Mouse (Mus musculus): ENCODE results near the gene Ccdc42.
A peak's percentile ranks its signal among the peaks of the same experiment; 100 is the strongest.

The Ccdc42 gene

DNA sequence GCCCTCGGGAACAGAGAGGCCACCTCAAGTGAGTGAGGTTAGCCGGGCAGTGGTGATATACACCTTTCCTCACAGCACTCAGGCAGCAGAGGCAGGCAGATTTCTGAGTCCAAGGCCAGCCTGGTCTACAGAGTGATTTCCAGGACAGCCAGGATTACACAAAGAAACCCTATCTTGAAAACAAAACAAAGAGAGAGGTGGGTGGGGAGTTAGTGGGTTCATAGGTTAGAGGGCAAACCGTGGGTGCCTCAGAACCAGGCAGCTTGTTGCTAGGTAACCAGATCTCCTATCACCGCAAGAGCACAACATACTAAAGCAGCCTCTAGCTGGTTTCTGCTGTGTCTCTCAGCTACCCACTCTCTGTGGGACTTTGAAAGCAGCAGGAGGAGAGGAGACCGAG, at the start of gene Ccdc42:
TSS of gene Ccdc42 (plus strand) at position 301 of the 400 bp plus-strand sequence.
- no peak for DNase-seq (ENCODE audit: extremely low spot score, low spot score)

DNA sequence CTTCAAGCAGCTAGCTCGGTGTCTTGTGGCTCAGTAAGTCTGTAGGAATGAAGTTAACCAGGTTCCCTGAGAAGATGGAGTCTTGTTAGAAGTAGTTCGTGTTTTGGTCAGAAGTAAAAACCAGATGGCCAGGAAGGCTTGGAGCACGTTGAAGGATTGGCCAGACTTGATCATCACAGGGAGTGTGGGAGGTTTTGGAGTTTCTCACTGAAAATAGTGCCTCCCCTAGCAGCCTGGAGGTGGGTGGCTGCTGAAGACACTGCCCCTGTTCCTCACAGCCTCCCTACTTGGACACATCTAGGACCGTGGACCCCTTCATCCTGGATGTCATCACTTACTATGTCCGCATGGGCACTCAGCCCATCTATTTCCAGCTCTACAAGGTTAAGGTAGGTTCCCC, 47.2 kb upstream of the Ccdc42 start:
- DNase-seq (ENCODE audit: extremely low spot score, low spot score): no peak

DNA sequence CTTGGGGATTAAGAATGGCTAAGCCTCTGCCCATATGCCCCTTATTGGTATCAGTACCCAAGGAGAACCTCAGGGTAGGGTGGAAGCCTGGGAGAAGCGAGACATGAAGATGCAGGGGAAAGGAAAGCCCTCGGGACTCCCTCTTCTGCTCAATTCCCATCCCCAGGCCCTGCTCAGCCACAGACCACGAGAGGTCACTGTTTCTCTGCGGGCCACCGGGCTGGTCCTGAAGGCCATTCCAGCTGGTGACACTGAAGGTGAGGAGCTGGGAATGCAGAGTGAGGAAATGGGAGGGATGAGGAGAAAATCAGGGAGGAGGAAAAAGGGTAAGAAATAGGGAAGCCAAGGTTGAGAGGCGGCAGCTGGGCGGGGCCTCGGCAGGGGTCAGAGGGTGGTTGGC, 42.3 kb upstream of the Ccdc42 start:
- peak; percentile 40 for DNase-seq (ENCODE audit: extremely low spot score, low spot score)

DNA sequence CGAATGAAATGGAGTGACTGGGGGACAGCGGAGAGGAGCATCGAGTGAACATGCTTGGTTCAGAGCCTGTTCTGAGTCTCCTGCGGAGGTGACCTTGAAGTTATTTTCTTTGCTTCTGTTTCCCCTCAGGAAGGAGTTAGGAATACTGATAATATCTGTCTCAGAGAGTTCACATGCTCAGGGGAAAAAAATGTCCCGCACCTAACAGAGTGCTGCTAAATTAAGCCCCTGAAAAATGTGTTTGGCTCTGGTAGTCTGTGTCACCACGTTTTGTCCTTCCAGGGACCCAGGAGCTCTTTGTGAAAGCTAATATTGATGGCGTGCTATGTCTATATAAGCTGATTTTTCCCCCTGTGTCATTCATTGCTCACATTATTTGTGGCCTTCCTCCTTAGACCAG, 41.6 kb upstream of the Ccdc42 start:
- DNase-seq (ENCODE audit: extremely low spot score, low spot score): no peak

DNA sequence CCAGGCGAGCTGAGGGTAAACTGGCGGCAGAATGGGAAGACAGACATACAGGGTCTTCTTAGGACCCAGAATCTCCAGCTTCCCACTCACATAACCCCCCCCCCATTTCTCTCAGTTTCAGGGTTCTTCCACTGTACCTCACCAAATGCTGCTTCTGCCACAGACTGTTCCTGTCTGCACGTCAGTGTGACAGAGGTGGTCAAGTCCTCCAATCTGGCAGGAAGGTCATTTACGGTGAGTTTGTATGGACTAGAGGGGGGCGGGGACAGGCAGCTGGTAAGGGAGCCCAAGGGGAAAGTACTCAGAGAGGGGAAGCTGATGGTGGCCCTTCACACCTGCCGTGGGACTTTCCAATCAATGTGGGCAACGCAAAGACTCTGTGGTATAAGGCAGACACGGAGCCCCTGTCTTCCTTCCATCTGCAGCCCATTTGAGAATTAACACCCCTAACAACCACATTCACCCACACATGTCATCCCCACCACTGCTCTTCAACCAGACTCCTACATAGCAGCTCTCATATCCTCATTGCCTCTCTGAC, 41.1 kb upstream of the Ccdc42 start:
- no peak for DNase-seq (ENCODE audit: extremely low spot score, low spot score)

DNA sequence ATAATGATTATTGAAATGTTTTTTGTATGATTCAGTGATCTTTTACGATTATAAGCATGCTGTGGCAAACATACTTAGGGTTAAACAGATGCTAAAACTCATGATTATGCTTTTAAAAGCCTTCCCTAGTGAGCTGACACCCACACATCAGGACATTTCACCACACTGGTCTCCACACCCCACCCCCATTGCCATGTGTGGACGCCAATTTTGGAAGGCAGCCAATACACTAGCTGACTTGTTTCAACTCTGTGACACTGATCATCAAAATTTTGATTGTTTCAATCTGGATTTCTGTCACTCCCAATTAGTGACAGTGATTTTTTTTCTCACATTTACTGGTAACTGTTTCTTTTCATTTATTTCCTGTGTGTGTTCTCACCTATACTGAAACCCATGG, 39.3 kb upstream of the Ccdc42 start:
- no peak for DNase-seq (ENCODE audit: extremely low spot score, low spot score)

DNA sequence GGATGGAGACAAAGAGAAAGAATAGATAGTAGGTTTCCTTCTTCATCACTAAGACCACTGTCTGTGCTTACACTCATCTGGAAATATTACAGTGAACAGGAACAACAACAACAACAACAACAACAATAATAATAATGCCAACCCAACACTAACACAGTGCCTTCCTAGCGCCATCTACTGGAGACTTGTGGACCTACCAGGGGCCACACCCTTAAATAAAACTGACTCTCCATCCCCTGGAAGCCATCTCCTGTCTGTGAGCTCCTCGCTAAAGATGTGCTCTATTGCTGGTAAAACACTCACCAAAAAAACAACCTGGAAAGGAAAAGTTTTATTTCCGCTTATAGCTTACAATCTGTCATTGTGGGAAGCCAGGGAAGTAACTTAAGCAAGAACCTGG, 37.2 kb upstream of the Ccdc42 start:
- DNase-seq (ENCODE audit: extremely low spot score, low spot score): no peak

DNA sequence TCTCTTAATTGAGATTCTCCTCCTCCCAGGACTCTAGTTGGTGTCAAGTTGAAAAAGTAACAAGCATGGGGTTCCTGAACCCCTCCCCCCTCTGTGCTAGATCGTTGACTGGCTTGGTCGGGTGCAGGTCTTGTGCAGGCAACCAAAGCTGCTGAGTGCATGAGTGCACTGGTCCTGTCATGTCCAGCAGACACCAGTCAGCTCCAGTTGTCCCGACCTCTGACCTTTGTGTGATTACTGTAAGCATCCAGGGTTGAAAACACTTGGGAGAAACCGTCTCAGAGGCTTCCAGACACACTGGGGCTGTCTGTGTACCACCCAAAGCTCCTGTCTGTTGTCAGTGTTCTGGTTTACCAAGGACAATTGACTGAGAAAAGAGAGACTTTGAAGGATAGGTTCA, 36.5 kb upstream of the Ccdc42 start:
- no peak for DNase-seq (ENCODE audit: extremely low spot score, low spot score)

DNA sequence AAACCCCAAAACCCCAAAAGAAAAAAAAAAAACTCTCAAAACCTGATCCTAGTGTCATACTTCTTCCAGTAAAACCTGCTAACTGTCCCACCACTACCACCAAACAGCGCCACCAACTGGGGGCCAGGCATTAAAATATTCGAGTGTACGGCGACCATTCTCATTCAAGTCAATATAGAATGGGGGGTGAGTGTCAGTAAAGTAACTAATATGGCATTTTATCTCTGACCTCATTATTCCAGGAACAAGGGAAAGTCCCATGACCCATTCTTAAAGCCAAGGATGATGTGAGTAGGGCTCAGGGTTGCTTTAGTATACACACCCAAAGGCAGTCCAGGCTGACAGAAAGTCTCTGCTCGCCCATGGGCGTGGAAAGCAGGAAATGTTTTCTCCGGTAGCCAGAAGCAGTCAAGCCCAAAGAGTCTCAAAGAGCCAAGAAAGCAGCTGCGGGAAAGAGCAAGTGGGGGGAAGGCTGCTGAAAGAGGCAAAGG, 32.8 kb upstream of the Ccdc42 start:
- DNase-seq (ENCODE audit: extremely low spot score, low spot score): no peak

DNA sequence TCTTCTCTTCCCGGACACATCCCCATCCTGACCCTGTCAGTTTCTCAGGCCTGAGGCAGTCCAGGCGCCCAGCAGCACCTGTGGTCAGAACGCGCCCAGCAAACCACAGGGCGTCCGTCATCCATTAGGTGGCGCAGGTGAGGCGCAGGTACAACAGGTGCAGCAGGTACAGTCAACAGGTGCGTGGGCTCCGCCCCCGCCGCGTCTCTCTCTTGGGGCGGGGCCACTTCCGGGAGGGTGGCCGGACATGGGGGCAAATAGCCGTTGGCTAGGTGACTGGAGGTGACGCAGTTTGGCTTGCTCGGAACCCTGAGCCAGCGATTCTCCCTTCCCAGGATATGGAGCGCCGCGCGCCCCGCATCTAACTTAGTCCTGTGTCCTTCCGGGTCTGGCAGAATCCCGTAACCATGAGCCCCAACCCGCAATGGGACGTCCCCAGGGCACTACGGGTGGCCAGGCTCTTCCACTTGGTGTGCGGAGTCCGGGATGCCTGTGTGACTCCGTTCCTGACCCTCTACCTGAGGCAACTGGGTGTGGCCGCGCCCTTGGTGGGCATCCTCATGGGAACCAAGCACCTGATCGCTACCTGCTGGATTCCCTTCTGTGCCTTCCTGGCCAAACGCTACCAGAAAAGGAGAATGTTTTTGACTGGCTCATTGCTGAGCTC, 30.8 kb upstream of the Ccdc42 start, which contains the start of gene Mfsd6l:
TSS of gene Mfsd6l (plus strand) at position 269 of the 667 bp plus-strand sequence.
- no peak for DNase-seq (ENCODE audit: extremely low spot score, low spot score)

DNA sequence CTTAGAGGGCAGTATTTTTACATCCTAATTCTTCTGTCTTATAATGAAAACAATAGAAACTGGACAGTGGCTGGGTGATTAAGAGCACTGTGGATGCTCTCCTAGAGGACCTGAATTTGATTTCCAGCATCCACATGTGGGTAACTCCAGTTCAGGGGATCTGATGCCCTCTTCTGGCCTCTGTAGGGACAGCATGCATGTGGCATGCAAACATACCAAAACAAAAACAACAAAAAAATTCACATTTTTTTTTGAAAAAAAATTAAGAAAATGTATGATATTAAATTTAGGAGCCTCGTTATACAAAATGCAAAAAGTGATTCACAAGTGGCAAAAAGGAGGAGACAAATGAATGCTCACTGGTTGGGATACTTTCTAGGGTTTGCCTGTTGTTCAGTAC, 27.3 kb upstream of the Ccdc42 start:
- DNase-seq (ENCODE audit: extremely low spot score, low spot score): no peak

DNA sequence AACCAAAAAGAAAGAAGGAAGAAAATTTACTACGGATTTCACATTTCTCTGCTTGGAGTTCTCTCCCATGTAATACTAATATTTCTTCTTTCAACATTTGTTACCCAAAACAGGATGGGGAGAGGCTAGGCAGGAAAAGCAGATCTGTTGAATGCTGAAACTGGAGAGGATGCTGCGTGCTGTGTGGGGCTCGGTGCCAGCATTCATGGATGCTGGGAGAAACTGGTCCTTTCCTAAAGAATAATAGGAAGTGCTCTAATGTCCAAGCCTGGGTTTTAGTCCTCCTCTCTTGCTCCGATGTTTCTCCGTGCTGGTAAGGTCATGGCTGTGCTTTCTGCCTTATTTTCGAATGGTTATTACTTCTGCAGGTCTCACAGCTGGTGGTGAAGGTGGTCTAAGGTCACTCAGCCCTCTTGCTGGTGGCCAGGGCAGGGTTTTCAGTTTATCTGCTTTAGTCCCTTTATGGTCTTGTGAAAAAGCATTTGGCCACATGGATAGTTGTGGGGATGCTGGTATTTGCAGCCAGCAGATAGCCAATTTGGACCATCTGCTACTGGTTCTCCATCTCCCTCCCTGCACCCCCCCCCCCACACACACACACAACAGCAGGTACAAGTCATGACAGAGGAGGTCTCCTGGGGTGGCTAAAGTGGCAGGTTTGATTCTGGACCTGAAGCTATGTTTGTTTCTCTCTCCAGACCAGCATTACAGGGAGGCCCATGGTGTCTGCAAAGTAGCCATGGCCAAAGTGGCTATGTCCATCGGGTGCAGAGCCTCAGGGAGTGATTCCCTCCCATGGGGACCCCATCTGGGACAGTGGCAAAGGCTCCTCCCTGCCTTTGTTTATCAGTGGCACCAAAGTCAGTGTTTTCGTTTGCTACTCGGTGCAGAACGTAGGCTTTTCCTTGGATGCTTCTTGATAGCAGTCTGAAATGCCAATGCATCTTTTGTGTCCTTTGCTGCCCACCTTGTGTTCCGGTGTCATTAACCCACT, 24.6 kb upstream of the Ccdc42 start:
- no peak for DNase-seq (ENCODE audit: extremely low spot score, low spot score)

DNA sequence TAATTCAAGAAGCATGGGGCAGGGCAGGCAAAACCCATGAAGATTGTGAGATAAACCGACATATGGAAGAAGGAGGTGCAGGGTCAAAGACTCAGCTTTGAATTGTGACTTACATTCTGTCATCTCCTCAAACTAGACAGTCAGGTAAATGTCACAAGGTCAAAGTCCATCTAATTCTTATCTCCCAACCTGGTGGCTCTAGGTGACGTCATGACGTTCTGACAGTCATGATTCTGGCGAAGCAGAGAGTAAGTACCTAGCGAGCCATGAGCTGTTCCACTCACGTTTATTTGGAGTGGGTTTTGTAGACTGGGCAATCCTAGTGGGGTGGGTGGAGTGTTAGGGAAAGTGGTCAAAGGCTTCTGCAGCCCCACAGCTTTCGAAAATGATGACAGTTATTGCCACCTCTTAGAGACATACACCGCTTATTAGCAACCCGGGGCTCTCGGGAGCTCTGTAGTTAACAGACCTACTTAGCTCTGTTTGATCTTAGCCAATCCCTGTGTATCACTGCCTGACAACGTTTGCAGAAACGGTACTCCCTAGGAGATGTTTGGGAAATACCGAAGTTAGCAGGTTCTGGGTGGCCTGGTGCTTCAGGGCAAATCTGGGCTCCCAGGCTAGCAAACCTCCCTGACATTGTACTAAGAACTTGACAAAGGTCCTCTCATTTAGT, 22.3 kb upstream of the Ccdc42 start:
- DNase-seq (ENCODE audit: extremely low spot score, low spot score): no peak

DNA sequence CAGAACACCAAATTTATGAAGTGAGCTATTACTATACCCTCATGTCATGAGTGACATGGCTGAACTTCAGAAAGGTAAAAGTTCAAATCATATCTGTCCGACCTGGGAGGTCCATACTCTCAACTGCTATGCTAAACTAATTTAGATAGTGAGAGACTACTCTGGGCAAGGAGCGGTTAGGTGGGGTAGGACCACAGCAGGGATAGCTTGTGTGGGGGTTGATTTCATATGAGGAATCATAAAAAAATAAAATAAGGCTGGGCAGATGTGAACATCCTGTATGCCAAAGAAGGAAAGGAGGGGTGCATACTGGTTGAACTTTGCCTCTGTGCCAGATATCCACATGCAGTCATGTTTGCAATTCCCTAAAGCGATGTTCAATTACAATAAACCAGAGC, 21.8 kb upstream of the Ccdc42 start:
- no peak for DNase-seq (ENCODE audit: extremely low spot score, low spot score)

DNA sequence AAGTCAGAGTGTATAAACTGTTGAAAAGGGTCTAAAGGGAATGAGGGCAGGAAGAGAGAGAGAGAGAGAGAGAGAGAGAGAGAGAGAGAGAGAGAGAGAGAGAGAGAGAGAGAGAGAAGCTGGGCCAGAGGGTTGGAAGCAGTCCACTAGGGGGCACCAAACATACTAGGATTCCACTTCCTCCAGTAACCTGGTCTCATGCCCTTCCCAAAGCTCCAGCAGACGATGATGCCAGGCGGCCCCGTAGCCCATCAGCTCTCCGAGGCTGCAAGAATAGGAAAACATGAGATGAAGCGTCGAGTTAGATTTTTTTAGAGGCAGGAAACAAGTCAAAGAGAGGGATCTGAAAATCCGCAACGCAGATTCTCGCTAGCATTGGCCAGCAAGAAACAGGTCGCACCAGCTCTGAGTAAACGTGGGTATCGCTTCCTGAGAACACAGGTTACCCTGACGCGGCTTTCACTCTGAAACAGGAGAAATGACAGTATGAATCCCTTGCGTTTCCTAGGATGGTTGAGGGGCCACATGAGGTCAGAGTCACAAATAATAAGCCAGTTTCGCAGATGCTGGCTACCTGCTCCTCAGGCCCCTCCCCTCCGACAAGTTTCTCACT, 20.3 kb upstream of the Ccdc42 start:
- DNase-seq (ENCODE audit: extremely low spot score, low spot score): peak; percentile 69

DNA sequence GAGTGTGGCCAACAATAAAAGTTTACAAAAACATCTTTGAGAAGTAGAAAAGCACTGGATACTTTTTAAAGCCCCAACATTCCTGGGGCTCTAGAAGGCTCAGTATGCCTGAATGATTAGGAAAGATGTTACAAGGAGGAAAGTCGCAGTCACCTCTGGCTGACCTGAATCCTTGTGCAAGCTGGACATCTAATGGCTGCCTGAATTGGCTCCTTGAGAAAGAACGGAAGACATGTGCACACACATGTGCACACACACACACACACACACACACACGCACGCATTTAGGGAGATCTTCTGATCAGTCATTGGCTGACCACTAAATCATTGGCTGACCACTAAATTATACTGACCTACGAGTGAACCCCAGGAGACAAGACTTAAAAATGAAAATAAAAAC, 16.0 kb upstream of the Ccdc42 start:
- DNase-seq (ENCODE audit: extremely low spot score, low spot score): no peak

DNA sequence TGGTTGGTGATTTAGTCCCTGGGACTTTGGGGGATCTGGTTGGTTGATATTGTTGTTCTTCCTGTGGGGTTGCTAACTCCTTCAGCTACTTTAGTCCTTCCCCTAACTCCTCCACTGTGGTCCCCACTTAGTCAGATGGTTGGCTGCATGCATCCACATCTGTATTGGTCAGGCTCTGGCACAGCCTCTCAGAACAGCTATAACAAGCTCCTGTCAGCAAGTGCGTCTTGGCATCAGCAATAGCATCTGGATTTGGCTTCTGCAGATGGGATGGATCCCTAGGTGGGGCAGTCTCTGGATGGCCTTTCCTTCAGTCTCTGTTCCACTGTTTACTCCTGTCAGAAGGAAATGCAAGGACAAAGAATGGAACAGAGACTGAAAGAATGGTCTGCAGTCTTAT, 9.7 kb upstream of the Ccdc42 start:
- DNase-seq (ENCODE audit: extremely low spot score, low spot score): no peak

DNA sequence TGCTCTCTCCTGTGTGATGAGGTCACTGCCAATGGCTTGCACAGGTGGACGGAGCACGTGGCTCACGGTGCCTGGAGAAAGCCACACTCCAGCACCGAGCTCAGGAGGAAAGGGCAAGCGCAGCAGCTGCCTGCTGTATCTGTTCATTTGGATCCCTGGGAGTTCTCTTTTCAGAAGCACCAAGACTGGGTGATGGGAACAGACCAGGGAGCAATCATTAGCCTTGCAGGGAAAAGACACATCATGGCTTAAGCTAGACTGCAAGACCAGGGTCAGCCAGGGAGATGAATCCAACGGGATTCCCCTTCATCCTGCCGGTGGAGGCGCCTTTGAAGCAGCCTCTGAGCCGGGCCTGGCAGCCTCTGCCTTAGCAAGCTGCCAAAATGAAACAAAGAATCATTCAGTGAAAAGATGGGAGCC, 7.3 kb upstream of the Ccdc42 start:
- peak; percentile 42 for DNase-seq (ENCODE audit: extremely low spot score, low spot score)

DNA sequence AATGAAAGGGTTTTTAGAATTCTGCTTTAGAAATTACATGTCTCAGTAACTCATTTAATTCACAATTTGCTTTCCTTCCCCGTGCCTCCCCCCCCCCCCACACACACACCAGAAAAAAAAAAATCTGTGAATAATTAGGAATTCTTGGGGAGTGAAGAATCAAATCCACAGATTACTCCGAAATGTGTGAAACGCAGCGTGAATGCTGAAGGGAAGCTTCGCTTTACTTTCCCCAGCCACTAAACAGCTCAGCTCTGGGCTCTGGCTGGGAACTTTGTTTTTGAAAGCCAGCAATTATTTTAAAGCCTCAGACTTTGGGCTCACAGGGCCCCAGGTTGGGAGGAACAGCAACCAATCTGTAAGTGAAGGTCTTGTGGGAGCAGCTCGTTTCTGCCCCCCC, 6.3 kb upstream of the Ccdc42 start:
- no peak for DNase-seq (ENCODE audit: extremely low spot score, low spot score)

DNA sequence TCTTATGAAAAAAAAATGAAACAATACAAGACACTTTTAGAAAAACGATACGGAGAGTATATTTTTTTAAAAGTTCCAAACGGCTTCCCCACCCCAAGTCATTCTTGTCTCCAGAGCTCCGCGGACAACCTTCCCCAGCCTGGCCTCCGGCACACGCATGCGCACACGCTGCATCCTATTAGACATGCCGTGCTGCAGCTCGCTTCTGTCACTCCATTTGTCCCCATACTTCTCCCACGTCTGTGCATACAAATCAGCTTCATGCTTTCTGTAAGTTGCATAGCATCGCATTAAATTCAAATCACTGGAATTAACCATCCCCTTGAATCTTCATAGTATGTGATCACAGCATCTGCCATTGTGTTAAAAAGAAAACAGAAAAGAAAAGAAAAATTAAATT, 3.6 kb upstream of the Ccdc42 start:
- DNase-seq (ENCODE audit: extremely low spot score, low spot score): no peak

DNA sequence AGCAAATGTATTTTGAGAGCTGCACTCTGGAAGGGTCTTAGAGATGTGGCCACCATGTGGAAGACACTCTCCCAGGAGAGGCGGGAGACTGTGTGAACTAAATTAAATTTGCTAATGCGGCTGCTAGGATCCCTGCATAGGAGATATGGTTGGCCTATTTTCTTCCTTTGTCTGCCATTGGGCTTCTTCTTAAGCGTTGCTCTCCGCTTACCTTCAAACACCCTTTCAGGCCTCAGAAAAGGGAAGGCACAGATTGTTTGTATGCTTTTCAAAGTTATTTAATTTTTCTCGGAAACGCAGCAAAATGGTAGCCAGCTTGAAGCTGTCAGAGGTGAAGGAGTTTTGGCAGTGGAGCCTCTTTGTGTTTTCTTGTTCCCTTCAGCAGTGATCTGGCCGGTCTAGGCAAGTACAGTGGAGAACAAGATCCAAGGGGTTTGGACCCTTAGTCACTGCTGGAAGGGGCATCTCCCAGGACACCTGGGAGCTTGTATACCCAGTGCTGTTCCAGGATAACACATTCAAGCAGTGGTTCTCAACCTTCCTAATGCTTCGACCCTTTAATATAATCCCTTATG, 2.8 kb upstream of the Ccdc42 start:
- DNase-seq (ENCODE audit: extremely low spot score, low spot score): no peak

Measured in neural tube, embryonic 10.5 days (tissue).